Mouse (Mus musculus) left cerebral cortex, postnatal 36 days (tissue): Measurements from ENCODE around the gene Gal3st4. TPM values are rescaled to one million over a fixed set of nuclear protein-coding genes. Genes with fewer than 3 reads are reported as not detected.

Source experiments
- DNase-seq, 2 experiments: peaks; one replicate each; pipeline ENCODE4 v3.0.0; 2021 to 2022; ENCODE audit warnings: low spot score in 2 of 2, mixed read lengths in 1 of 2
- intact Hi-C: fragments of 180-260 bp; cut with DNase I; formaldehyde crosslinking; loops from one replicate; pipeline ENCODE4 v1.15.1; 2025
- total RNA-seq, 2 experiments: library from RNA; stranded (reverse); gene quantifications; 2 replicates each; pipeline ENCODE4 v1.2.3; 2021

Gene Gal3st4
- 1 to 10 TPM; 2.3 to 3.2 TPM for total RNA-seq

DNA sequence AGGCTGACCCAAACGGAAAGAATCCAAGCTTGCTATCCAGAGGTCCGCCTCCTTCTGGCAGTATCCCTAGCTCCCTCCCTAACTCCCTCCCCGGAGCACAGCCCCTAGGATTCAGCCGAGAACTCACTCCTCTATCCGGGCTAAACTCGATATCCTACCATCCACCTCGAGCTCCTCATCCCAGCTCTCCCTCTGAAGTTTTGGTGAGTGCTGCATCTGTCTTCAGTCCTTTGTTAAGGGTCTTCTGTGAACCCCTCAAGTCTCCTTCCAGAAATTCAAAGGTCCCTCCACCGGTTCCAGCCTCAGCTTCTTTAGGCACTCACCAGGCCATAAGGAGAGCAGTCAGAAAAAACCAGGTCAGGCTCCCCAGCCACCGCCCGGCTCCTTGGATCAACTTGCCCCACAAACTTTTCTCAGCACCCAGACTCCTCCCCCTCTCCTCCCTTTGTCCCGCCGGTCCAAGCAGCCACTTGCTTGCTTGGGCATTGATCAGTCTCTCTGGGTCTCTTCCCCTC is at the start of gene Gal3st4:
Gene Gal3st4, minus strand, starts transcription at position 432 of the 515 bp plus-strand sequence.
- intact Hi-C loops, result no loop called here
- no peak for DNase-seq

GRCm38 (mm10) chr5:138312795-138313194 is 40.2 kb upstream of the Gal3st4 start:
- intact Hi-C loops, result no loop called here
- no peak for DNase-seq

DNA sequence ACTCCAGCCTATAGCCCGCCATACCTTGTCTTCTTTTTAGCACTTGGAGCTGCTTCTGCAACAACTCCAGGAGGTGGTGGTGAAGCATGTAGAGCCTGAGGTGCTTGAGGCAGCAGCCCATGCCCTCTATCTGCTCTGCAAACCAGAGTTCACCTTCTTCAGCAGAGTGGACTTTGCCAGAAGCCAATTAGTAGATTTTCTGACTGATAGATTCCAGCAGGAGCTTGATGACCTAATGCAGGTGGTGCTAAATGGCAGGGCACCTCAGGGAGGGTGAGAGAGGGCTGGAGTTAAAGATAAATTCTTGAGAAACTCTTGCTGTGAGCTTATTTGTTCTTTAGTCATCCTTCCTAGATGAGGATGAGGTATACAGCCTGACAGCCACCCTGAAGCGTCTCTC is 27.0 kb upstream of the Gal3st4 start:
- intact Hi-C loops, result no loop called here
- DNase-seq, result no peak

DNA sequence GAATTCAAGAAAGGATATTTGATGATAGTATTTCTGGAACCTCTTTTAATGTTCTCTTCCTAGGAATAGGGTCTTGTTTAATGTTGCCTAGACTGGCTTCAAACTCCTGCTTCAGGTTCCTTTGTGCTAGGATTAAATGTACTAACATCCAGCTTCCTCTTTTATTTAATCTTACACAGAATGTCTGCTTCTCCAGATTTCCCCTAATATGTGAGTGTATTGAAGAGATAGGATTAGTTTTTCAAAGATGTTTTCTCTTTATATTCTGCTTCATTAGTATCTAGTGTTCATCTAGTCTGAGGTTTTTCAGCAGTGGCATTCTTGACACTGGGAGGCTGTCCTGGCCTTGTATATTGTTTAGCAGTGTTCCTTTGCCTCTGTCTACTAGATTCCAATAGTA is 21.5 kb upstream of the Gal3st4 start:
- intact Hi-C loops, result no loop called here
- DNase-seq, result no peak

DNA sequence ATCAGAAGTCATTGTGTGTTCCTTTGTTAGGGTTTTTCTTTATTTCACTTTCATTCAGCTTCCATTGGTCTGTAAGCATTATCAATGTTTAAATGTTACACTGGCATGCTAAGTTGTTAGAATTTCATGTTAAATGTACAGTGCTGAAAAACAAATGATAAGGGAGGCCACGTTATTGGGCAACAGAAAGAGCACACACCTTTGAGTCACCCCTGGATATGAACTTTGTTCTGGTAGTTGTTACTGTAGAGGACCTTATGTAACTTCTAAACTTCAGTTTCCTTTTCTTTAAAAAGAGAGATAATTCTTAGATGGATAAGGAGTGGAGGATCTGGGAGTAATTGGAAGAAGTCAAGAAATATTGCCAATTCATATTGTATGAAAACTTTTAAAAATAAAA is 19.0 kb upstream of the Gal3st4 start:
- intact Hi-C loops, result no loop called here
- no peak for DNase-seq

GRCm38 (mm10) chr5:138287861-138288260 is 15.2 kb upstream of the Gal3st4 start:
- DNase-seq, result no peak
- intact Hi-C loops, result no loop called here

DNA sequence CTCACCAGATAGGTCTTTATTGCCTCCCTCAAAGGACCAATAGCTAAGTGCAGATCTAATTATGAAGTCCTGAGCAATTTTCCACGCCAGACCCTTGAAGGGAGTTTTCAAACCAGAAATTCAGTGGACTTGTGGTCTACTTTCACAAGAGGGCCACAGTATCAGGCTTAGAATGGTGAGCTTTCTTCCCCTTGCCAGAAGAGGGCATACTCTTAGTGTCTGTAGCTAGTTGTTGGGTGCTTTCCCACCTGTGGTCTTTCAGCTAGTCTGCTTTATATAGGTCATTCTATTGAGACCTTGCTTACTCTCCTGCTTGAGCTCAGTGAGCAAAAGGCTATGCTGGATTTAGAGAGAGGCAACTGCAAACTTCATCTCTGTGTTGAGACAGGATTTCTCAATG is 10.9 kb upstream of the Gal3st4 start:
- intact Hi-C loops, result no loop called here
- DNase-seq, result no peak

DNA sequence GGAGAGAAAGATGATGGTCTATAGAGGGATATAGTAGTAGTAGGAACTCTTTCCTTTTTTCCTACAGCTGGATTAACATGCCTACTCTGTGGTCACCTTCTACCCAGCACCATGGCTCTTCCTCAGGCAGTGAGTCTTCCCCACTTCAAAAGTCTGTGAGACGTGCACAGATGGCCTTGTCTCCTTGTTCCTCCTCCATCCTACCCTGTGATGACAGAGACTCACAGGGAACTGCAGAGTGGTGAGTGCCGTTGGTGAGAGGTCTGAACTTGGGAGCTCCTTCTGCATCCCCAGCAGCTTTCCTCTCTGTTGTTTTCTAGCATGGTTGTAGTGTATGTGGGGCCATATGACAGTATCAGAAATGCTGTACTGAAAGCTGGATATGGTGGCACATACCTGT is 9.2 kb upstream of the Gal3st4 start:
- DNase-seq, result no peak
- intact Hi-C loops, result no loop called here

DNA sequence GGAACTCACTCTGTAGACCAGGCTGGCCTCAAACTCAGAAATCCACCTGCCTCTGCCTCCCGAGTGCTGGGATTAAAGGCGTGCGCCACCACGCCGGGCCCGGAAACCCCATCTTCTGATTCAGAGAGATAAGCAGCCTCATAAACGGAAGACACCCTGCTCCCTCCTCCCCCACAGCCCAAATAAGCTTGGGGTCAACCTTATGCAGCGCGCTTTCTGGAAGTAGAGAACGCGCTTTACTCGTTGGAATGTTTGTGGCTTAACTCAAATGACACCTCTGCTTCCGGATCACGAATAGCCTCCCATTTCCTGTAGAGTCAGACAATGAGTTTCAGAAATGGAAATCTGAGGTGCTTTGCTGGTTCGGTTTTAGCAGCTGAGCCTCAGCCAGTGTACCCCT is 8.2 kb upstream of the Gal3st4 start:
- intact Hi-C loops, result no loop called here

DNA sequence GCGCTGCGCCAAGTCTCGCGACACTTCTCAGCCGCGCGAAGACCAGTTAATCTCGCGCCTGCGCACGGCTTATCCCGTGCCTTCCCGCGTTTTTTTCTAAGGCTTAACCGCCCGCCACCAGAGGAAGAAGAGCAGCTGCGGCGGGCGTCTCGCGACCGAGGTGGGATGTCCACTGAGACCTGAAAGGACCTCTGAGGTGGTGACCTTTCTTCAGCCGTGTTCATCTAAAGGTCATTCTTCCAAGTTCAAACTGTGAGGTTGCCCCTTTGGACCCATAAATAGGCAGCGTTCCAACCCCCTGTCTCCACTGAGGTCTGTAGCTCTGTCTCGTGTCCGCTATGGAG is 7.8 kb upstream of the Gal3st4 start:
- intact Hi-C loops, result no loop called here
- no peak for DNase-seq

More for the DNA sequence above, 8.2 kb upstream of the Gal3st4 start:
- no peak for DNase-seq

DNA sequence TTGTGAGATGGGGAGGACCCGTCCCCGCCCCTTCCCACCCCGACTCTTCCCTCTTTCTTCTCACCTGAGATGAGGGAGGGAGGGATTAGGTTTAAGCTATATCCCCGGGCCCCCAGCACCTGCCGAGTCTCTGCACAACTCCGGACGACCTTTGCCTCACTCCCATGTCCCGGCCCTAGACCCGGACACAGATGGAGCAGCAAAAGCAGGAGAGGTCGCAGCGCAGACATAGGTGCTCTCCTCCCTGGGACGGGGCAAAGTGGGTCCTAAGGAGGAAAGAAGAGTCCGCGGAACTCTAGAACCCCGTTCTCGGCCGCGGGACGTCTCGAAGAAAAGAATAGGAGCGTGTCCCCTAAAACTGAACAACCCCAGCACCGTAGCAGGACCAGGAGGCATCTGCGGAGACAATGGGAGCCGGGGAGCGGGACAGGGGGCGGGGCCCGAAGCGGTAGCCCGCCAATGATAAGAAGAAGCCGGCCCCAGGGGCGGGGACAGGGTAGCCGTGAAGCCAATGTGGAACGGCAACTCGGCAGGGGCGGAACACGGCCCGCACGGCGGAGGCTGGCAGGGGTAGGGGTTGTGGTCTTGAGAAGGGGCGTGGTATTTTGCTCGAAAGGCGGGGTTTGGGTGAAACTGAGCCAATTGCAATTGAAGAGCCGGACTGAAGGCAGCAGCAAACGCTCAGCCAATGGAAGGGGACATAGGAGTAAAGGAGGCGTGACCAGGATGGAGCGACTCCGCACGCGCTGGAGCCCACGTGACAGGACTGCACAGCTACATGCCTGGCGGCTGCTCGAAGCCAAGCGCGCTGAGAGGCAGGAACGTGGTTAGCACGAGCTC is 7.2 kb upstream of the Gal3st4 start, which contains the start of the genes Gm43720, Gpc2 and Stag3:
Gene Gm43720, minus strand, starts transcription at position 374 of the 840 bp plus-strand sequence.
Gene Gpc2, minus strand, starts transcription at position 421 of the 840 bp plus-strand sequence.
Gene Stag3, plus strand, starts transcription at position 656 of the 840 bp plus-strand sequence.
- DNase-seq, result peak; percentile 61 to 64
- intact Hi-C loops, result no loop called here

DNA sequence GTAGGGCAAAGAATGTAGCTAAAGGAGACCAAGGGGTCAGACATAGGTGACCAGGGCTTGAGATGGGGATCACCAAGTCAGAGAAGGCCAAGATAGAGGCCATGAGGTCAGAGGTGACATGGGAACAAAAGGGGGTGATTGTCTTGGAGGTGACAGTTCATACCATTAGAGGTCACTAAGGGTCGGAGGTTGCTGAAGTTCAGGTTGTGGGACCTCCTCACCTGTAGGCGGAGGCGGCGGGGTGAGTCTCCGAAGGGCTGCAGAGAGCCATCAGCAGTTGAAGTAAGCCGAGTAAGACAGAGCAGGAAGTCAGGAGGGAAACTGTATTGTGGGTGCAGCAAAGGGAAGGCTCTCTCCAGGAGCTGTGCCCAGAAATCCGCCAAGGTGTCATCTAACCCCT is 5.4 kb upstream of the Gal3st4 start:
- no peak for DNase-seq
- intact Hi-C loops, result no loop called here

- no peak for DNase-seq
- intact Hi-C loops, result no loop called here
Measured at GRCm38 (mm10) chr5:138275216-138276050, 2.8 kb upstream of the Gal3st4 start.

GRCm38 (mm10) chr5:138274186-138274585 is 1.5 kb upstream of the Gal3st4 start:
- intact Hi-C loops, result no loop called here
- no peak for DNase-seq

DNA sequence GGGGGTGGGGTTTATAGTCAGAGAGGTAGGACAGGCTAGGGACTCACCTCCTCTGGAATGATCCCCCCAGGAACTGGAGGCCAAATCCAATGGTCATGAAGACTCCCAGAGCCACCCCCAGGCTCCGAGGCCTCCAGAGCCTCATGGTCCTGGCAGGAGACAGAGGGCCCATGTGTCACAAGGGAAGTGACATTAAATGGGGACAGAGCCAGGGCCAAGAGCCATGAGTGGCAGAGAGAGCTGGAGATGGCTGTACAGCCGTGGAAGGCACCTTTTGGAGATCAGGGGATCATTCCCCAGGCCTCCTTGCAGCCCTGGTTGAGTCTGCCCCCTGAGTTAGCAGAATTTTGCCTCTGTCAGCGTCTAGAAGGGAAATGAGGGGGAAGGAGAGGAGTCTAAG is 1.4 kb downstream of the Gal3st4 start:
- DNase-seq, result no peak

GRCm38 (mm10) chr5:138268980-138269379 is 3.7 kb downstream of the Gal3st4 start:
- no peak for DNase-seq
- intact Hi-C loops, result no loop called here

More for the DNA sequence above, 1.4 kb downstream of the Gal3st4 start:
- intact Hi-C loops, result no loop called here

GRCm38 (mm10) chr5:138267114-138267513 is 5.5 kb downstream of the Gal3st4 start:
- no peak for DNase-seq
- intact Hi-C loops, result no loop called here

DNA sequence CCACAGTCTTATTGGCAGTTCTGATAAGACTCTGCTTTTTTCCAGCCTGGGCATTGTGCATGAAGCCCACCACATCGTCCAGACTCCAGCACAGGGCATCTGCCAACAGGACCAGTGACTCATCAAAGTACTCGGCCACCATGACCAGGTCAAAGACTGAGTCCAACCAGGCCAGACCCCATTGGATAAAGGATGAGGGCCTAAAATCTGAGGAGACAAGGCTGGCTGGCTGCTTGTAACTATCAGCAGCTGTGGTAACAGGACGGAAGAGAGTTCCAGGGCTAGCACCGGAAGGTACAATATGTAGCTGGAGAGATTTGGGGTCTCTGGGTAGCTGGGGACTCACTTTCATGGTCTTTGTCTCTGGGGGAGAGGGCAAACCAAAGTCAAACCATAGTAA is 6.9 kb downstream of the Gal3st4 start:
- intact Hi-C loops, result no loop called here

GRCm38 (mm10) chr5:138264207-138264578 is 8.4 kb downstream of the Gal3st4 start:
- no peak for DNase-seq
- intact Hi-C loops, result loop anchor here (5.0 kb wide), 1 partner anchor 178 kb away; the partner anchor contains the start of gene Zfp157

More for the DNA sequence above, 6.9 kb downstream of the Gal3st4 start:
- DNase-seq, result no peak
